Mouse (Mus musculus): ENCODE data around the gene Prkar1b. TPM values are rescaled to one million over a fixed set of nuclear protein-coding genes. Genes with fewer than 3 reads are reported as not detected.
A peak's percentile ranks its signal among the peaks of the same experiment; 100 is the strongest.

Prkar1b gene
- polyA plus RNA-seq (2015; fragmentation: Nextera tagmentation; extraction: Ambion mirVana) = 17.3 and 17.4 TPM in 2 replicates

DNA sequence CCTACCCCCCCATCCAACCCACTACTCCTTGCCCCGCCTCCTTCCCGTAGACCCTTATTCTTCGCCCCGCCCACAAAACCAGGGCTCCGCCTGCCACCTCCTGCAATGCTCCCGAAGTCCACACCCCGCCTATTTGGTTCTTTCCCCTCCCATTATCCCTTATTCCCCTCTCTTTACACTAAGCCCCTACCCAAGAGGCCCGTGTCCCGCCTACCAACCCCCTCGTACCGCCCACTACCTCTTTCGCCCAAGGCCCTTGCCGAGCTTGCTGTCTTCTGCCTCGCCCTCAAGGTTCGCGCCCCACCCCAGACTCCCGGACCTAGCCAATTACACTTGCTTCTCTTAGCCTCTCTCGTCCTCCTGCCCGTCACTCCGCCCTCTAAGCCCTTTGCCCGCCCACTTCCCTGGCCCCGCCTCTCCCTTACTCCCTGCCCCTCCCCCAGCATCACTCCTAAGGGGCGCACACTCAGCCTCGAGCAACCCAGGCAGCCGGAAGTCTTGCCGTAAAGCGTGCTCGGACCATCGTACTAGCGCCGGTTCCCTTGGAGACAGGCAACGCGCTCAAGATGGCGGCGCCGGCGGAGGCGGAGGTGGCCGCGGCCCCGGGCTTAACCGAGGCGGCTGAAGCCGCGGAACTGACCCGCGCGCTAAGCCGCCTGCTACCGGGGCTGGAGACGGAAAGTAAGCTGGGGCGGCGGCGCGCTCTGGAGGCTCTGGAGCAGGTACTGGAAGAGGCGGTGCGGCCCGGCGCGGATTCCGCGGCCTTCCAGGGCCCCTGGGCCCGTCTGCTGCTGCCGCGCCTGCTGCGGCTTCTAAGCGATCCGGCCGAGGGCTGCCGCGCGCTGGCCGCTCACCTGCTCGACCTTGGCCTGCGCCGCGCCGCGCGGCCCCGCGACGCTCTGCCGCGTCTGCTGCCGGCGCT, at the start of gene Prkar1b, which contains the start of gene Dnaaf5:
Prkar1b (minus strand) TSS at position 321 of the 922 bp plus-strand sequence.
Dnaaf5 (plus strand) TSS at position 543 of the 922 bp plus-strand sequence.
- H3K9ac ChIP-seq (ENCODE audit: low read length) = peak within 1 kb of the TSS; percentile 77
- peak; percentile 97 for ATAC-seq (ENCODE audit: low read depth)

DNA sequence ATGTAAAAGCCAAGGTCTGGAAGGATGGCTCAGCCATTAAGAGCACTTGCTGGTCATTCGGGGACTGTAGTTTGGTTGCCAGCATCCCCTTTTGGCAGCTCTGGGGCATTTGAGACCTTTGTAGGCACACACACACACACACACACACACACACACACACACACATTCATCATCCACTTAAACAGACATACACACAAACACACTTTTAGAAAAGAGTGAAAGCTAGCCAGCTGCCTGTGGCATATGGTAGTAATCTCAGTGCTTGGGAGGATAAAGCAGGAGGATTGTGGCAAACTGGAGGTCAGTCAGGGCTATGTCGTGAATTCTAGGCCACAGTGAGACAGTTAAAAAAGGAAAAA, 49.8 kb upstream of the Prkar1b start:
- no peak for ATAC-seq (ENCODE audit: low read depth)
- peaks cover 23% of the 10 kb centered on the region for H3K4me1 ChIP-seq (replicated peaks; ENCODE audit: control insufficient read depth, insufficient read depth, low read length)
- WGBS = 43% methylated on average over 2 of the region's 2 CpGs
- no peaks in the 10 kb centered on the region for H3K27me3 ChIP-seq (ENCODE audit: control insufficient read depth, insufficient read depth, low read depth, low read length)
- H3K4me3 ChIP-seq (ENCODE audit: low read length) = peak overlapping the region; percentile 92
- peak overlapping the region; percentile 76 for H3K9ac ChIP-seq (ENCODE audit: low read length)
- H3K27ac ChIP-seq (ENCODE audit: low read length) = peak overlapping the region; percentile 92
- no peaks in the 10 kb centered on the region for H3K9me3 ChIP-seq (ENCODE audit: control insufficient read depth, low read length)
- peak overlapping the region; percentile 76 for H3K4me2 ChIP-seq (ENCODE audit: low read depth, low read length)
- no peaks in the 10 kb centered on the region for H3K36me3 ChIP-seq (ENCODE audit: control insufficient read depth, insufficient read depth, low read length)

More for the DNA sequence above, at the start of gene Prkar1b, which contains the start of gene Dnaaf5:
- Histone ChIP-seq H3K4me2 (ENCODE audit: low read depth, low read length) (peak within 1 kb of the TSS; percentile 96), H3K9me3 (ENCODE audit: control insufficient read depth, low read length) (no peaks in the 10 kb centered on the region), H3K4me3 (ENCODE audit: low read length) (peak within 1 kb of the TSS; percentile 91), H3K27ac (ENCODE audit: low read length) (peak within 1 kb of the TSS; percentile 77), H3K4me1 (replicated peaks; ENCODE audit: control insufficient read depth, insufficient read depth, low read length) (peaks cover 14% of the 10 kb centered on the region), H3K27me3 (ENCODE audit: control insufficient read depth, insufficient read depth, low read depth, low read length) (no peaks in the 10 kb centered on the region), H3K36me3 (ENCODE audit: control insufficient read depth, insufficient read depth, low read length) (peaks cover 10% of the 10 kb centered on the region)
- under 1% methylated on average over 63 of the region's 87 CpGs for WGBS

DNA sequence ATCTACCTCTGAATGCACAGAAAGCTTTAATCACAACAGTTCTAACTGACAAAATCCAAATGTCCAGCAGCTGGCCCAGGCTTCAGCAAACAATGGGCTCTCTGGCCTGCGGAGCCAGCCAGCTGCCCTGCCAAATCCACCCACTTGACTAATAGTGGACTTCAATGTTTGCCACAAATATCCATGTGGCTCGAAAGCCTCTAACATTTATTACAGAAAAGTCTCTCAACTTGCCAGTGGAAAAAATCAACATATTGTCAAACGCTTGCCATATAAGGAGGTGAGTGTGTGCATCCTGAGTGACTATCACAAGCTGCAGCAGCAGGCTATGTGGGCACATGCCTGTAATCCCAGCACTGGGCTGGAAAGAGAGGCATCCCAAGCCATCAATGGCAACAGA, 49.0 kb upstream of the Prkar1b start:
- Histone ChIP-seq H3K27ac (ENCODE audit: low read length) (no peak overlapping the region), H3K4me2 (ENCODE audit: low read depth, low read length) (no peak overlapping the region), H3K9me3 (ENCODE audit: control insufficient read depth, low read length) (no peaks in the 10 kb centered on the region), H3K4me1 (replicated peaks; ENCODE audit: control insufficient read depth, insufficient read depth, low read length) (peaks cover 23% of the 10 kb centered on the region), H3K27me3 (ENCODE audit: control insufficient read depth, insufficient read depth, low read depth, low read length) (no peaks in the 10 kb centered on the region), H3K9ac (ENCODE audit: low read length) (no peak overlapping the region), H3K4me3 (ENCODE audit: low read length) (no peak overlapping the region), H3K36me3 (ENCODE audit: control insufficient read depth, insufficient read depth, low read length) (no peaks in the 10 kb centered on the region)
- WGBS = 56% methylated on average over 3 of the region's 3 CpGs
- ATAC-seq (ENCODE audit: low read depth) = no peak

DNA sequence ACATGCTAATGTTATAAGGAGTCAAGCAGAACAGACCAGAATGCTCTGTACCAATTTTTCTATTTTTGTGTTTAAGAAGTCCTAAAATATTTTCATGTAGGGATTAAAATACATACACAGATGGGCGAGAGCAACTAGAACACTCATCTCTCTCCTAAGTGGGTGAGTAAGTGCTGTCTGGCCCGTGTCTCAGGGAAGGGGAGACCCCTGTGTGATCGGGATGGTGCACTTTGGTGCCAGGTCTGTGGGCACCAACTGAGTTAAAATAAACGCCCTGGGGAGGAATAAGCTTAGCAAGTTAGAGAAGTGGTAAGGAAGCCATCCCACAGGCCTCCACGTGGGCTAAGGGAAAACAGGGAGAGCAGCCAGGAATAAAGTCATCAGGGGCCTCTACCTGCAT, 41.2 kb upstream of the Prkar1b start:
- Histone ChIP-seq H3K9ac (ENCODE audit: low read length) (no peak overlapping the region), H3K27me3 (ENCODE audit: control insufficient read depth, insufficient read depth, low read depth, low read length) (no peaks in the 10 kb centered on the region), H3K4me2 (ENCODE audit: low read depth, low read length) (no peak overlapping the region), H3K36me3 (ENCODE audit: control insufficient read depth, insufficient read depth, low read length) (peaks cover 10% of the 10 kb centered on the region; the same call in 1 of the 2 replicates), H3K27ac (ENCODE audit: low read length) (no peak overlapping the region), H3K9me3 (ENCODE audit: control insufficient read depth, low read length) (no peaks in the 10 kb centered on the region), H3K4me1 (replicated peaks; ENCODE audit: control insufficient read depth, insufficient read depth, low read length) (no peaks in the 10 kb centered on the region), H3K4me3 (ENCODE audit: low read length) (no peak overlapping the region)
- WGBS = 74% methylated on average over 5 of the region's 5 CpGs
- no peak for ATAC-seq (ENCODE audit: low read depth)

- no peaks in the 10 kb centered on the region for H3K4me1 ChIP-seq (replicated peaks; ENCODE audit: control insufficient read depth, insufficient read depth, low read length)
- no peak for ATAC-seq (ENCODE audit: low read depth)
- no peak overlapping the region for H3K4me3 ChIP-seq (ENCODE audit: low read length)
- H3K36me3 ChIP-seq (ENCODE audit: control insufficient read depth, insufficient read depth, low read length) = peaks cover 10% of the 10 kb centered on the region
- H3K9ac ChIP-seq (ENCODE audit: low read length) = no peak overlapping the region
- no peak overlapping the region for H3K27ac ChIP-seq (ENCODE audit: low read length)
- WGBS = 94% methylated on average over 5 of the region's 5 CpGs
- H3K27me3 ChIP-seq (ENCODE audit: control insufficient read depth, insufficient read depth, low read depth, low read length) = no peaks in the 10 kb centered on the region
- H3K4me2 ChIP-seq (ENCODE audit: low read depth, low read length) = no peak overlapping the region
- no peaks in the 10 kb centered on the region for H3K9me3 ChIP-seq (ENCODE audit: control insufficient read depth, low read length)
These were observed 39.9 kb upstream of the Prkar1b start for GRCm38 (mm10) chr5:139189726-139190125.

- Histone ChIP-seq H3K4me2 (ENCODE audit: low read depth, low read length) (no peak overlapping the region), H3K4me1 (replicated peaks; ENCODE audit: control insufficient read depth, insufficient read depth, low read length) (no peaks in the 10 kb centered on the region), H3K9me3 (ENCODE audit: control insufficient read depth, low read length) (no peaks in the 10 kb centered on the region), H3K9ac (ENCODE audit: low read length) (no peak overlapping the region), H3K27ac (ENCODE audit: low read length) (no peak overlapping the region), H3K4me3 (ENCODE audit: low read length) (no peak overlapping the region), H3K27me3 (ENCODE audit: control insufficient read depth, insufficient read depth, low read depth, low read length) (no peaks in the 10 kb centered on the region), H3K36me3 (ENCODE audit: control insufficient read depth, insufficient read depth, low read length) (peaks cover 29% of the 10 kb centered on the region)
- ATAC-seq (ENCODE audit: low read depth) = no peak
- WGBS = 67% methylated on average over 3 of the region's 4 CpGs
These were observed 35.1 kb upstream of the Prkar1b start for GRCm38 (mm10) chr5:139184897-139185296.

GRCm38 (mm10) chr5:139183601-139184000, 33.8 kb upstream of the Prkar1b start:
- H3K4me2 ChIP-seq (ENCODE audit: low read depth, low read length) = no peak overlapping the region
- H3K36me3 ChIP-seq (ENCODE audit: control insufficient read depth, insufficient read depth, low read length) = peaks cover 29% of the 10 kb centered on the region
- no peaks in the 10 kb centered on the region for H3K27me3 ChIP-seq (ENCODE audit: control insufficient read depth, insufficient read depth, low read depth, low read length)
- H3K4me1 ChIP-seq (replicated peaks; ENCODE audit: control insufficient read depth, insufficient read depth, low read length) = no peaks in the 10 kb centered on the region
- no peak overlapping the region for H3K9ac ChIP-seq (ENCODE audit: low read length)
- 87% methylated on average over 9 of the region's 9 CpGs for WGBS
- H3K9me3 ChIP-seq (ENCODE audit: control insufficient read depth, low read length) = no peaks in the 10 kb centered on the region
- no peak for ATAC-seq (ENCODE audit: low read depth)
- H3K27ac ChIP-seq (ENCODE audit: low read length) = no peak overlapping the region
- no peak overlapping the region for H3K4me3 ChIP-seq (ENCODE audit: low read length)

GRCm38 (mm10) chr5:139183131-139183530, 33.3 kb upstream of the Prkar1b start:
- Histone ChIP-seq H3K4me3 (ENCODE audit: low read length) (no peak overlapping the region), H3K9ac (ENCODE audit: low read length) (no peak overlapping the region), H3K9me3 (ENCODE audit: control insufficient read depth, low read length) (no peaks in the 10 kb centered on the region), H3K4me1 (replicated peaks; ENCODE audit: control insufficient read depth, insufficient read depth, low read length) (no peaks in the 10 kb centered on the region), H3K4me2 (ENCODE audit: low read depth, low read length) (no peak overlapping the region), H3K27ac (ENCODE audit: low read length) (no peak overlapping the region), H3K36me3 (ENCODE audit: control insufficient read depth, insufficient read depth, low read length) (peaks cover 29% of the 10 kb centered on the region), H3K27me3 (ENCODE audit: control insufficient read depth, insufficient read depth, low read depth, low read length) (no peaks in the 10 kb centered on the region)
- WGBS = 81% methylated on average over 2 of the region's 2 CpGs
- no peak for ATAC-seq (ENCODE audit: low read depth)

DNA sequence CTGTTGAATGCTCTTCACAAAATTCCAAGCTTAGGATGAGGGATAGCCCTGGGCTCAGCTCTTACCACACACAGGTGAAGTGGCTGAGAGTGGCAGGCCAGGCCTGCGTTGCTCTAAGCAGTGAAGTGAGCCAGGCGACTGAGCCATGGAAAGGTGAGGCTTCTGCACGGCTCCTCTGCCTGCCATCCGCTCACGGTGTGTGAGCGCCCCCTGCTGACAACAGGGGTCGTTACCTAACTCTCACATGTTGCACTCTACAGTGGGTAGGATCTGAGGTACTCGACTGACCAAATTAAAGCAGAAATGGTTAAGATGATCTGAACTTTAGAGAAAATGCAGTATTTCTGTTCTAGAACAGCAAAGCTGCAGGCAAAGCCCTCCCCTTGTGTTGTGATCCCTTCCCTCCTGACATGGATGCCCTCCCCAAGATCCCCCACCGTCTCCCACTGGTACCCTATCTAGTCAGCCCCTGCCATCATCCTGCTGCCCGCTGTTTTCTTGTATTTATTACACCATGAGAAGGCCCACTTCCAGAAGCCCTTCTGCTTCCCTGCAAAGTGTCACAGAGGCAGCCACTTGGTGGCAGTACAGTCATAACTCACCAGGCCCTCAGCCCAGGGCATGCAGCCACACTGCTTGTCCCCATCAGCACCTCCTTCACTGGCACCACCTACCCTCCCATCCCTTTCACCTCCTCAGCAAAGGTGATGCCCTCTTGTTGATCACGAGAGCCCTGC, 29.3 kb upstream of the Prkar1b start:
- Histone ChIP-seq H3K4me3 (ENCODE audit: low read length) (no peak overlapping the region), H3K27me3 (ENCODE audit: control insufficient read depth, insufficient read depth, low read depth, low read length) (no peaks in the 10 kb centered on the region), H3K4me1 (replicated peaks; ENCODE audit: control insufficient read depth, insufficient read depth, low read length) (peaks cover 9% of the 10 kb centered on the region), H3K4me2 (ENCODE audit: low read depth, low read length) (no peak overlapping the region), H3K27ac (ENCODE audit: low read length) (no peak overlapping the region), H3K9me3 (ENCODE audit: control insufficient read depth, low read length) (no peaks in the 10 kb centered on the region), H3K36me3 (ENCODE audit: control insufficient read depth, insufficient read depth, low read length) (peaks cover 22% of the 10 kb centered on the region), H3K9ac (ENCODE audit: low read length) (no peak overlapping the region)
- WGBS = 24% methylated on average over 11 of the region's 11 CpGs
- peak; percentile 79 for ATAC-seq (ENCODE audit: low read depth)
